Mouse (Mus musculus) spleen, adult 2 months (tissue): ENCODE data around the gene Cldn14. TPM values are rescaled to one million over a fixed set of nuclear protein-coding genes. Genes with fewer than 3 reads are reported as not detected.
A peak's percentile ranks its signal among the peaks of the same experiment; 100 is the strongest.

Experiments used
- DNase-seq, 2 experiments: peaks; one replicate each; pipeline versions ENCODE4 v3.0.0 to v3.0.0-alpha.2; 2012 to 2021; ENCODE audit warnings: low spot score in 2 of 2, low read depth in 1 of 2
- H3K27ac ChIP-seq: fragments of 200-500 bp; 2 replicates; pipeline ENCODE4 v1.5.1; 2012; ENCODE audit warnings: low read length, inconsistent platforms; ENCODE audit not compliant: insufficient read depth
- H3K27me3 ChIP-seq: fragments of 200-500 bp; 2 replicates; pipeline ENCODE4 v1.6.1; 2012; ENCODE audit warnings: mild to moderate bottlenecking, moderate library complexity, low read length, inconsistent platforms; ENCODE audit not compliant: control insufficient read depth, insufficient read depth
- H3K36me3 ChIP-seq: fragments of 200-500 bp; 2 replicates; pipeline ENCODE4 v1.6.1; 2012; ENCODE audit warnings: mild to moderate bottlenecking, low read length, inconsistent platforms; ENCODE audit not compliant: control insufficient read depth, insufficient read depth
- H3K4me1 ChIP-seq: fragments of 200-500 bp; 2 replicates; pipeline ENCODE4 v1.6.1; 2011; ENCODE audit warnings: inconsistent platforms; ENCODE audit not compliant: control insufficient read depth, insufficient read depth, insufficient read length
- H3K4me3 ChIP-seq: fragments of 200-500 bp; 2 replicates; pipeline ENCODE4 v1.5.1; 2011; ENCODE audit warnings: mild to moderate bottlenecking, inconsistent platforms; ENCODE audit not compliant: insufficient read depth, insufficient read length; ENCODE audit errors: extremely low read depth
- CTCF ChIP-seq: fragments of 200-500 bp; IDR thresholded peaks from 2 replicates; pipeline ENCODE4 v1.5.1; 2011; ENCODE audit warnings: mild to moderate bottlenecking, inconsistent platforms; ENCODE audit not compliant: insufficient read depth, insufficient read length, insufficient replicate concordance; ENCODE audit errors: extremely low read depth
- POLR2A ChIP-seq: fragments of 200-500 bp; IDR thresholded peaks from 2 replicates; pipeline ENCODE4 v1.6.1; 2011; ENCODE audit warnings: low read depth, low read length, inconsistent platforms
- WGBS: fragments of 180-500 bp; shearing (Covaris S2); methylation state at CpG from one replicate; pipeline ENCODE4 v1.1.7; 2018; 5-methylcytosine and 5-hydroxymethylcytosine counted together
- polyA plus RNA-seq: library from polyadenylated mRNA; depleted of rRNA; stranded (reverse); fragments of >200 nt; gene quantifications from 2 replicates; pipeline ENCODE4 v1.2.3, GENCODE M21; 2012; rRNA removed

Cldn14 gene
- polyA plus RNA-seq, 1 experiment = not detected

DNA sequence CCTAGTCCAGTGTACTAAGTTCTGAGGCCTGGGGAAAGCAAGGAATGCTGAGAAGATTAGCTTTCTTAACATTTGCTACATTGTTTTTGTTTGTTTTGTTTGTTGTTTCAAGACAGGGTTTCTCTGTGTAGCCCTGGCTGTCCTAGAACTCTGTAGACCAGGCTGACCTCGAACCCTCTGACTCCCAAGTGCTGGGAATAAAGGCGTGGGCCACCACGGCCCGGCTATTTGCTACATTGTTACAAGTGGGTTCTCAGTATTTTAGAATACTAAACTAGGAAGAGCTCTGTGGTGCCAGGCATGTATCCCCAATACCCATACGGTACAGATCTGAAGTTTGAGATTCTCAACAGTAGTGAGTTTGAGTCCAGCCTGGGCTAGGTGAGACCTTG lies 123.9 kb downstream of the Cldn14 start:
- WGBS = 48% methylated on average over 5 of the region's 5 CpGs
- TF ChIP-seq POLR2A = no peak
- no peak for TF ChIP-seq CTCF

DNA sequence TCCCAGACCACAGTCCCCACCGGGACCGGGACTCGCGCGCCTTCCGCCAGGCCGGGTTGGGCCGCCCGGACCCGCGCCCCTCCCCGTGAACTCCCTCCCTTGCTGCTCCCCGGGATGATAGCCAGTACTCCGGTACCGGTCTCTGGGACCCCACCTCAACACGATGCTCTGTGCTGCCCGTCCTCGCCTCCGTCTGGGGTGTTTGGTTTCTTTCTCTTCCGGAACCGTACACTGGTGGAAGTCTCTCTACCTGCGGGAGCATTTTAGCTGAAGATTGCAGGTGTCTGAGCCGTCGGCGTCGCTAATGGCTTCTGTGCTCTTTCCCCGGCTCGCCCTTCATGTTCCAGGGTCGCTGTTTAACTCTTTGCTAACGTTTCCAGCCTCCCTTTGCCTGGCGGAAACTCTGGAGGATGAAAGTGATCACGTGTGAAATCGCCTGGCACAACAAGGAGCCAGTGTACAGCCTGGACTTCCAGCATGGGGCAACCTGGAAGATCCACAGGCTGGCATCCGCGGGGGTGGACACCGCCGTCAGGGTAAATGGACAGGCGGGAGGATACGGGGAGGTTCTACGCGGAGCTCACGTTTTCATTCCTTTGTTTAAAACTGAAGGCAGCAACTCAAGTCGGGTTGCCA lies 124.4 kb downstream of the Cldn14 start:
- Histone ChIP-seq H3K4me1 (peaks cover 7% of the 10 kb centered on the region; the same call in 1 of the 2 replicates), H3K27me3 (no peaks in the 10 kb centered on the region), H3K4me3 (peak overlapping the region; percentile 81), H3K36me3 (no peaks in the 10 kb centered on the region), H3K27ac (no peak overlapping the region)
- under 1% methylated on average over 43 of the region's 43 CpGs for WGBS
- no peak for TF ChIP-seq CTCF
- no peak for TF ChIP-seq POLR2A
- DNase-seq = no peak

More for the DNA sequence above, 123.9 kb downstream of the Cldn14 start:
- no peaks in the 10 kb centered on the region for H3K27me3 ChIP-seq
- no peaks in the 10 kb centered on the region for H3K36me3 ChIP-seq
- peak overlapping the region; percentile 81; the same call in 1 of the 2 replicates for H3K4me3 ChIP-seq
- peaks cover 7% of the 10 kb centered on the region; the same call in 1 of the 2 replicates for H3K4me1 ChIP-seq
- H3K27ac ChIP-seq = no peak overlapping the region
- DNase-seq = no peak

DNA sequence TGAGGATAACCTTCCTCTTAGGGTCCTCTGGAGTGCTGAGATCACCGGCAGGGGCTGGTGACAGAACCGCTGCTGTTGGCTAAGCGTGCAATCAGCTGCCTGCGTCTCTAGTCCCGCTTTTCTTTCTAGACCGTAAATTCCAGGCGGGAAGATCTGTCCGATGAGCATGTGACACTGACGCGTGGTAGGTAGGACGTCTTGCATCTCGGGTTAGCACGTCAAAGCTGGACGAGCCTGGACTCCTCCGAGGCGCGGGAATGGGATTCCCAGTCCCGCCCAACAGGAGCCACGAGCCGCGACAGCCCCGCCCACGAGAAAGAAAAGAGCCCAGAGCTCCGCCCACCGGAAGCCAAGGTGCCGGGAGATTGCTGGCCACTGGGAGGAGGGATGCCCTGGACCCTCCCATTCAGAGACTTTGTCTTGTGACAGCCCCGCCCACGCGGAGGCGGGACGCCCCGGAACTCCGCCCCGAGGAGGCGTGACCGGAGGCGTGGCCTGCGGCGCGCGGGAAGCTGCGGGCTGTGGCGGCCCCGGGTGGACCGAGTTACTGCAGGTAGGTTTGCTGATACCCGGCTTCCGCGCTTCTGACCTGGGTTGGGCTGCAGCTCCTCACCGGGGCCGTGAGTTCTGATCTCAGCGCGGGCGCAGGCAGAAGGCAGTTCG lies 125.1 kb downstream of the Cldn14 start, which contains the start of gene Chaf1b:
Chaf1b (plus strand) TSS at position 479 of the 663 bp plus-strand sequence.
- DNase-seq = peak; percentile 87 to 96
- no peaks in the 10 kb centered on the region for H3K27me3 ChIP-seq
- no peaks in the 10 kb centered on the region for H3K36me3 ChIP-seq
- no peak for TF ChIP-seq POLR2A
- H3K27ac ChIP-seq = no peak within 1 kb of the TSS
- WGBS = under 1% methylated on average over 54 of the region's 54 CpGs
- H3K4me1 ChIP-seq = peaks cover 7% of the 10 kb centered on the region; the same call in 1 of the 2 replicates
- peak within 1 kb of the TSS; percentile 81 for H3K4me3 ChIP-seq

DNA sequence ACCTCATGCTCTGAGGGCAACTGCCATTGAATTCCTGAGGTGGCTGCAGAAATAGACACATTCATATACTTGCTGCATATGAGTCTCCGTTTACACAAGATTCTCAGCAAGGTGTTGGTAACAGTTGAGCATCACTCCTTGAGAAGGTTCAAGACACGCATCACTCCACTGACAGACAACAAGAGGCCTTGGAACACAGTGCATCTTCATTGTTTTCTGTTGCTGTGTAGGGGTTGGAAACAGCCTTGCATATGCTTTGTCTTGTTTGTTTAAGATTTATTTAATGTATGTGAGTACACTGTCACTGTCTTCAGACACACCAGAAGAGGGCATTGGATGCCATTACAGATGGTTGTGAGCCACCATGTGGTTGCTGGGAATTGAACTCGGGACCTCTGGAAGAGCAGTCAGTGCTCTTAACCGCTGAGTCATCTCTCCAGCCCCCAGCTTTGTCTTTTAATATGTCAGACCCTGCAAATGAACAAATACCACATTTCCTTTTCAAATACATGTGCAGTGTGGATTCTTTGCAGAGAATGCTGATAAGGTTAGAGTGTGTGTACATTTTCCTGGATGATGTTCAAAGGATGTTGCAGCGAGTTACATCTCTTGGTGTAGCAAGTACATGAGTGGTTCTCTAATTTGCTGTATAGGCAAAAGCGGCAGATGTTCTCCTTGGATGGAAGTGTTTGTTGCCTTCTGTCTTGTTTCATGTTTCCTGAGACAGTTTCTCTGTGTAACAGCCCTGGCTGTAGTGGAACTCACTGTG lies 130.8 kb downstream of the Cldn14 start:
- TF ChIP-seq CTCF = no peak
- TF ChIP-seq POLR2A = no peak
- no peak overlapping the region for H3K4me3 ChIP-seq
- no peaks in the 10 kb centered on the region for H3K27me3 ChIP-seq
- H3K36me3 ChIP-seq = peaks cover 27% of the 10 kb centered on the region
- H3K27ac ChIP-seq = no peak overlapping the region
- 86% methylated on average over 6 of the region's 6 CpGs for WGBS
- no peak for DNase-seq
- H3K4me1 ChIP-seq = peaks cover 4% of the 10 kb centered on the region; the same call in 1 of the 2 replicates

DNA sequence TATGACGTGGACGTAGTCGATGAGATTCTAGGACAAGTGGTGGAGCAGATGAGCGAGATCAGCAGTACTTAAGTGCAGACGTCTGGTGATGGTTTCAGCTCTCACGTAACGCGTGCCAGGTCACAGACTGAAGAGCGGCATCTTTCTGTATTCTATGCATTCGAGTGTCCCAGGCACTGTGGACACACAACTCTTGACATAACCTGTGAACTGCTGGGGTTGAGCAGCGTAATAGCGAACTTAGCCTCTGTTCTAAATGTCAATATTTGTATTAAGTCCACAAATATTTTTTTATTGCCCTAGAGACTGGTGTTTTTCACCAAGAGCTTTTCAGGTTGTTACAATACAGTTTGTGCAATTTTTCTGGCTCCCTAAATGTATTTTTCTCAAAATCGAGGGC lies 133.8 kb downstream of the Cldn14 start:
- TF ChIP-seq CTCF = no peak
- Histone ChIP-seq H3K27me3 (no peaks in the 10 kb centered on the region), H3K36me3 (peaks cover 49% of the 10 kb centered on the region), H3K4me1 (peaks cover 2% of the 10 kb centered on the region; the same call in 1 of the 2 replicates), H3K4me3 (no peak overlapping the region), H3K27ac (no peak overlapping the region)
- no peak for DNase-seq
- WGBS = 95% methylated on average over 13 of the region's 13 CpGs

Other genes with a start within 250 kb of the Cldn14 start
- gene Morc3, start 176.7 kb downstream of the Cldn14 start, polyA plus RNA-seq = 9.3 and 10.6 TPM in 2 replicates
- gene Chaf1b, start 124.9 kb downstream of the Cldn14 start, polyA plus RNA-seq = 4.9 and 5.7 TPM in 2 replicates
- 0.02 TPM in 1 of 2 replicates, not detected in the other for gene Sim2, start 76.1 kb upstream of the Cldn14 start, polyA plus RNA-seq